Mouse (Mus musculus) urinary bladder, postnatal 25 days (tissue): ENCODE data around the gene Cartpt.
"Not testable (repeated sequence)": the region's sequence is repeated elsewhere in the genome, so short reads cannot be mapped to it uniquely, and the experiment has no call there.

Experiments used
- DNase-seq: peaks from one replicate; pipeline ENCODE4 v3.0.0; 2022; ENCODE audit warnings: low spot score

Cartpt gene

GRCm38 (mm10) chr13:99900965-99901364 is at the start of gene Cartpt:
Cartpt (minus strand) TSS chr13:99901091.
- DNase-seq = no peak

- DNase-seq = no peak
Observed at GRCm38 (mm10) chr13:99947417-99947816, 46.5 kb upstream of the Cartpt start.

GRCm38 (mm10) chr13:99943525-99943924 is 42.6 kb upstream of the Cartpt start:
- DNase-seq = no peak

- no peak for DNase-seq
Observed at GRCm38 (mm10) chr13:99940601-99941000, 39.7 kb upstream of the Cartpt start.

- no peak for DNase-seq
Observed at GRCm38 (mm10) chr13:99939320-99939671, 38.4 kb upstream of the Cartpt start.

GRCm38 (mm10) chr13:99938606-99939319 is 37.9 kb upstream of the Cartpt start:
- no peak for DNase-seq

- DNase-seq = no peak
Observed at GRCm38 (mm10) chr13:99937741-99938140, 36.9 kb upstream of the Cartpt start.

GRCm38 (mm10) chr13:99932406-99932805 is 31.5 kb upstream of the Cartpt start:
- DNase-seq = no peak

GRCm38 (mm10) chr13:99931502-99931901 is 30.6 kb upstream of the Cartpt start:
- no peak for DNase-seq

GRCm38 (mm10) chr13:99926249-99926648 is 25.4 kb upstream of the Cartpt start:
- DNase-seq = no peak

GRCm38 (mm10) chr13:99915632-99916031 is 14.7 kb upstream of the Cartpt start:
- DNase-seq = no peak

GRCm38 (mm10) chr13:99900557-99900892 is 366 bp downstream of the Cartpt start:
- DNase-seq = peak; percentile 23

- no peak for DNase-seq
Observed at GRCm38 (mm10) chr13:99899670-99900556, 978 bp downstream of the Cartpt start.

- no peak for DNase-seq
Observed at GRCm38 (mm10) chr13:99898816-99899215, 2.1 kb downstream of the Cartpt start.

- DNase-seq = no peak
Observed at GRCm38 (mm10) chr13:99885636-99886035, 15.3 kb downstream of the Cartpt start.

- DNase-seq = not testable (repeated sequence)
Observed at GRCm38 (mm10) chr13:99881774-99882173, 19.1 kb downstream of the Cartpt start.

GRCm38 (mm10) chr13:99879696-99880095 is 21.2 kb downstream of the Cartpt start:
- DNase-seq = no peak

GRCm38 (mm10) chr13:99872059-99872458 is 28.8 kb downstream of the Cartpt start:
- no peak for DNase-seq

- DNase-seq = no peak
Observed at GRCm38 (mm10) chr13:99868438-99868837, 32.5 kb downstream of the Cartpt start.

- no peak for DNase-seq
Observed at GRCm38 (mm10) chr13:99864331-99864730, 36.6 kb downstream of the Cartpt start.

GRCm38 (mm10) chr13:99860670-99861069 is 40.2 kb downstream of the Cartpt start:
- DNase-seq = no peak

GRCm38 (mm10) chr13:99859082-99859481 is 41.8 kb downstream of the Cartpt start:
- DNase-seq = no peak

- no peak for DNase-seq
Observed at GRCm38 (mm10) chr13:99857879-99858278, 43.0 kb downstream of the Cartpt start.
